Mouse (Mus musculus): ENCODE results near the gene Ints2. TPM values are rescaled to one million over a fixed set of nuclear protein-coding genes. Genes with fewer than 3 reads are reported as not detected.
"Not testable (repeated sequence)": the region's sequence is repeated elsewhere in the genome, so short reads cannot be mapped to it uniquely, and the experiment has no call there.

Ints2 gene
- total RNA-seq, 2 experiments from 2014 or later = 25.3 to 27.6 TPM

- no peak for DNase-seq (ENCODE audit: extremely low spot score in 1 of 2, low spot score in 2 of 2)
- TF ChIP-seq CTCF (IDR thresholded peaks at IDR 0.05) = no peak
- H3K4me3 ChIP-seq = no peak overlapping the region
- intact Hi-C loops (cut with DNase I) = no loop called here
- H3K27ac ChIP-seq = no peak overlapping the region
Measured at GRCm38 (mm10) chr11:86211803-86212202, 45.6 kb downstream of the Ints2 start.

GRCm38 (mm10) chr11:86209123-86209522 lies 48.3 kb downstream of the Ints2 start:
- no peak for DNase-seq (ENCODE audit: extremely low spot score in 1 of 2, low spot score in 2 of 2)
- intact Hi-C loops (cut with DNase I) = no loop called here
- no peak overlapping the region for H3K27ac ChIP-seq
- no peak for TF ChIP-seq CTCF (IDR thresholded peaks at IDR 0.05)
- no peak overlapping the region for H3K4me3 ChIP-seq

- no peak for TF ChIP-seq CTCF (IDR thresholded peaks at IDR 0.05)
- Histone ChIP-seq H3K4me3 (no peak overlapping the region), H3K27ac (no peak overlapping the region)
- intact Hi-C loops (cut with DNase I) = no loop called here
- DNase-seq (ENCODE audit: extremely low spot score in 1 of 2, low spot score in 2 of 2) = no peak
Measured at GRCm38 (mm10) chr11:86205876-86206275, 51.5 kb downstream of the Ints2 start.

GRCm38 (mm10) chr11:86205031-86205430 lies 52.3 kb downstream of the Ints2 start:
- DNase-seq (ENCODE audit: extremely low spot score in 1 of 2, low spot score in 2 of 2) = no peak
- intact Hi-C loops (cut with DNase I) = no loop called here
- H3K4me3 ChIP-seq = no peak overlapping the region
- no peak overlapping the region for H3K27ac ChIP-seq
- no peak for TF ChIP-seq CTCF (IDR thresholded peaks at IDR 0.05)

GRCm38 (mm10) chr11:86201901-86202675 lies 55.3 kb downstream of the Ints2 start:
- DNase-seq (ENCODE audit: extremely low spot score in 1 of 2, low spot score in 2 of 2) = no peak
- peak overlapping the region; percentile 89 for H3K4me3 ChIP-seq
- no peak for TF ChIP-seq CTCF (IDR thresholded peaks at IDR 0.05)
- intact Hi-C loops (cut with DNase I) = no loop called here
- H3K27ac ChIP-seq = peak overlapping the region; percentile 47; the same call in 1 of the 2 replicates

GRCm38 (mm10) chr11:86201037-86201786 lies 56.2 kb downstream of the Ints2 start, which contains the start of gene Brip1:
Brip1 (minus strand) TSS chr11:86201193.
- DNase-seq (ENCODE audit: extremely low spot score in 1 of 2, low spot score in 2 of 2) = peak; percentile 88 to 89
- peak within 1 kb of the TSS; percentile 89 for H3K4me3 ChIP-seq
- peak; percentile 8; the same call in 1 of the 2 replicates for TF ChIP-seq CTCF (IDR thresholded peaks at IDR 0.05)
- intact Hi-C loops (cut with DNase I) = no loop called here
- peak within 1 kb of the TSS; percentile 47 for H3K27ac ChIP-seq

- intact Hi-C loops (cut with DNase I) = no loop called here
- TF ChIP-seq CTCF (IDR thresholded peaks at IDR 0.05) = no peak
- H3K27ac ChIP-seq = no peak overlapping the region
- peak overlapping the region; percentile 89 for H3K4me3 ChIP-seq
- no peak for DNase-seq (ENCODE audit: extremely low spot score in 1 of 2, low spot score in 2 of 2)
Measured at GRCm38 (mm10) chr11:86200460-86201021, 56.8 kb downstream of the Ints2 start.

- intact Hi-C loops (cut with DNase I) = no loop called here
- no peak overlapping the region for H3K4me3 ChIP-seq
- no peak for TF ChIP-seq CTCF (IDR thresholded peaks at IDR 0.05)
- no peak for DNase-seq (ENCODE audit: extremely low spot score in 1 of 2, low spot score in 2 of 2)
- H3K27ac ChIP-seq = no peak overlapping the region
Measured at GRCm38 (mm10) chr11:86199733-86200132, 57.6 kb downstream of the Ints2 start.

GRCm38 (mm10) chr11:86185224-86185623 lies 72.2 kb downstream of the Ints2 start:
- H3K27ac ChIP-seq; intact Hi-C loops (cut with DNase I); DNase-seq (ENCODE audit: extremely low spot score in 1 of 2, low spot score in 2 of 2); H3K4me3 ChIP-seq: not testable (repeated sequence)

- no peak for DNase-seq (ENCODE audit: extremely low spot score in 1 of 2, low spot score in 2 of 2)
Measured at GRCm38 (mm10) chr11:86175833-86176232, 81.5 kb downstream of the Ints2 start.

GRCm38 (mm10) chr11:86174173-86174572 lies 83.2 kb downstream of the Ints2 start:
- intact Hi-C loops (cut with DNase I) = loop anchor here (5.0 to 10.0 kb wide), 4 partner anchors 99 to 789 kb away; no protein-coding TSS in a partner anchor
- H3K4me3 ChIP-seq = no peak overlapping the region
- TF ChIP-seq CTCF (IDR thresholded peaks at IDR 0.05) = peak; percentile 83
- DNase-seq (ENCODE audit: extremely low spot score in 1 of 2, low spot score in 2 of 2) = peak; percentile 36 to 40
- H3K27ac ChIP-seq = no peak overlapping the region

More at GRCm38 (mm10) chr11:86175833-86176232, 81.5 kb downstream of the Ints2 start:
- H3K4me3 ChIP-seq = no peak overlapping the region
- TF ChIP-seq CTCF (IDR thresholded peaks at IDR 0.05) = no peak
- no peak overlapping the region for H3K27ac ChIP-seq
- intact Hi-C loops (cut with DNase I) = loop anchor here (10.0 kb wide), 2 partner anchors 101 to 791 kb away; no protein-coding TSS in a partner anchor

GRCm38 (mm10) chr11:86170743-86171142 lies 86.6 kb downstream of the Ints2 start:
- no peak overlapping the region for H3K4me3 ChIP-seq
- intact Hi-C loops (cut with DNase I) = loop anchor here (5.0 to 10.0 kb wide), 4 partner anchors 96 to 786 kb away; no protein-coding TSS in a partner anchor
- no peak for DNase-seq (ENCODE audit: extremely low spot score in 1 of 2, low spot score in 2 of 2)
- TF ChIP-seq CTCF (IDR thresholded peaks at IDR 0.05) = no peak
- no peak overlapping the region for H3K27ac ChIP-seq

Other genes starting within 250 kb of the Ints2 start
- under 1 TPM; 0.12 to 0.20 TPM for gene Brip1, start 56.4 kb downstream of the Ints2 start, total RNA-seq (2021)
- 10 to 100 TPM; 60.5 to 61.2 TPM for gene Med13, start 100.0 kb upstream of the Ints2 start, total RNA-seq (2021)
- 10 to 100 TPM; 27.5 to 31.5 TPM for gene Rnft1, start 227.1 kb upstream of the Ints2 start, total RNA-seq (2021)

Data from left cerebral cortex, adult 2 months (tissue).